9 mouse cellular contexts compared by ENCODE assay signal in the genomic region with DNA sequence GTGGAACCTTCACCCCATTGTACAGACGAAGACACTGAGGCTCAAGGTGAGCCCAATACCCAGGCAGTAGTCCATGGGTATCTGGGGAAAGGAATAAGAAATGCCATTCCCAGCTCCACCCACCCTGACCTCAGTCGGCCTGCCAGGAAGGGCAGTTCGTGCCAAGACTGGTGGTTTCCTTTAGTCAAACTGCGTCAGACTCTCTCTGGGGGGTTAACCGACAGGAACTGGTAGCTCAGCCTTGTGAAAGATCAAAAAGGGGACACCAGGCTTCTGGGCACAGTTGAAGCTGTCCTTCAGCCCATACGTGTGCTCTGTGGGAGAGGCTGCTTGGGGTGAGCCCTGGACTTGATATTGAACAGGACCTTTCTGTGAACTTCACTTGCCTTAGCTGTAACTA. TPM values are rescaled to one million over a fixed set of nuclear protein-coding genes. Genes with fewer than 3 reads are reported as not detected.
DNase-seq lines count a peak whose midpoint lies in the region; ATAC-seq lines count a peak whose summit lies in the region.
"Had no signal": no experiment of that assay in that cellular context is flagged by ENCODE, and none has a peak within 500 bp of the region (broad histone marks: within the 10 kb centered on the region; RNA-seq: fewer than 3 reads in every experiment).

No protein-coding gene starts in this region.

- ATAC-seq in kidney, embryonic 15.5 days (replicated peaks; ENCODE audit: low FRiP score): no peak
- ATAC-seq in forebrain, embryonic 13.5 days: no peak

- H3K9me3 ChIP-seq in kidney, embryonic 15.5 days (replicated peaks): no peaks in the 10 kb centered on the region
- no peaks in the 10 kb centered on the region for H3K9me3 ChIP-seq in forebrain, embryonic 13.5 days (replicated peaks)
- H3K9me3 ChIP-seq: liver, embryonic 15.5 days had no signal

- H3K4me1 ChIP-seq in kidney, embryonic 15.5 days: peaks cover 7% of the 10 kb centered on the region; the same call in 1 of the 2 replicates
- peaks cover 7% of the 10 kb centered on the region; the same call in 1 of the 2 replicates for H3K4me1 ChIP-seq in forebrain, embryonic 13.5 days

- H3K9ac ChIP-seq in kidney, embryonic 15.5 days: no peak overlapping the region
- no peak overlapping the region for H3K9ac ChIP-seq in forebrain, embryonic 13.5 days
- H3K9ac ChIP-seq: liver, embryonic 15.5 days had no signal

- no peak overlapping the region for H3K4me2 ChIP-seq in kidney, embryonic 15.5 days
- H3K4me2 ChIP-seq in forebrain, embryonic 13.5 days: no peak overlapping the region
- H3K4me2 ChIP-seq: liver, embryonic 15.5 days had no signal

- H3K36me3 ChIP-seq in kidney, embryonic 15.5 days: no peaks in the 10 kb centered on the region
- no peaks in the 10 kb centered on the region for H3K36me3 ChIP-seq in forebrain, embryonic 13.5 days (ENCODE audit: poor library complexity, severe bottlenecking)
- H3K36me3 ChIP-seq: liver, embryonic 15.5 days had no signal

- no peaks in the 10 kb centered on the region for H3K27me3 ChIP-seq in kidney, embryonic 15.5 days
- no peaks in the 10 kb centered on the region for H3K27me3 ChIP-seq in forebrain, embryonic 13.5 days
- H3K27me3 ChIP-seq: liver, embryonic 15.5 days had no signal

- WGBS in kidney, embryonic 15.5 days: 81% methylated on average over 6 of the region's 6 CpGs
- WGBS in forebrain, embryonic 13.5 days: 87% methylated on average over 6 of the region's 6 CpGs

- H3K27ac ChIP-seq in kidney, embryonic 15.5 days: no peak overlapping the region
- no peak overlapping the region for H3K27ac ChIP-seq in forebrain, embryonic 13.5 days
- H3K27ac ChIP-seq: liver, embryonic 15.5 days had no signal

- DNase-seq in kidney, postnatal 25 days: peak; percentile 49 to 77
- DNase-seq in NIH3T3 (ENCODE audit: low read depth): peak; percentile 58
- peak; percentile 80 for DNase-seq in induced T-regulatory cell, adult 2 months (ENCODE audit: low read depth)
- peak; percentile 80 to 89 for DNase-seq in natural killer cell, adult 2 months (ENCODE audit: low spot score in 2 of 2)
- DNase-seq in c-Kit-positive CD71-positive TER-119-positive erythroid progenitor cells, embryonic 14.5 days (ENCODE audit: low spot score): no peak
- DNase-seq: gastrocnemius, postnatal 14 days had no signal

- no peak overlapping the region for H3K4me3 ChIP-seq in kidney, embryonic 15.5 days (replicated peaks)
- H3K4me3 ChIP-seq in forebrain, embryonic 13.5 days: no peak overlapping the region
- H3K4me3 ChIP-seq: liver, embryonic 15.5 days had no signal

RNA-seq across cellular contexts. Expression of gene Ddit4, which starts 19.1 kb away (rescaled TPM):
- polyA plus RNA-seq in kidney, embryonic 15.5 days (2015; fragmentation: Nextera tagmentation; extraction: Ambion mirVana): 31.0 and 36.3 TPM in 2 replicates
- 69.3 and 71.3 TPM in 2 replicates for polyA plus RNA-seq in forebrain, embryonic 13.5 days (2015; fragmentation: Nextera tagmentation; extraction: Ambion mirVana)

RNA-seq across cellular contexts. Expression of gene Dnajb12, which starts 53.2 kb away (rescaled TPM):
- 27.1 and 30.2 TPM in 2 replicates for polyA plus RNA-seq in kidney, embryonic 15.5 days (2015; fragmentation: Nextera tagmentation; extraction: Ambion mirVana)
- polyA plus RNA-seq in forebrain, embryonic 13.5 days (2015; fragmentation: Nextera tagmentation; extraction: Ambion mirVana): 16.9 and 18.4 TPM in 2 replicates
